Mouse (Mus musculus) cerebellum, adult 2 months (tissue): ENCODE results near the gene Aldh3b3. TPM values are rescaled to one million over a fixed set of nuclear protein-coding genes. Genes with fewer than 3 reads are reported as not detected.

ENCODE experiments used
- DNase-seq, 2 experiments: peaks; one replicate each; pipeline ENCODE4 v3.0.0; 2021
- H3K27ac ChIP-seq: fragments of 200-500 bp; 2 replicates; pipeline ENCODE4 v1.5.1; 2012; ENCODE audit warnings: low read length, control low read depth, inconsistent platforms; ENCODE audit not compliant: insufficient read depth
- H3K27me3 ChIP-seq: fragments of 200-500 bp; 2 replicates; pipeline ENCODE4 v1.6.1; 2012; ENCODE audit warnings: inconsistent platforms, mild to moderate bottlenecking, low read length, moderate library complexity; ENCODE audit not compliant: control insufficient read depth, insufficient read depth
- H3K4me1 ChIP-seq: fragments of 200-500 bp; 2 replicates; pipeline ENCODE4 v1.6.1; 2011; ENCODE audit warnings: low read length; ENCODE audit not compliant: control insufficient read depth, insufficient read depth
- H3K4me3 ChIP-seq: fragments of 200-500 bp; replicated peaks from 2 replicates; pipeline ENCODE3; 2011; ENCODE audit warnings: mild to moderate bottlenecking, low read depth, low read length, control low read depth; ENCODE audit not compliant: insufficient read depth
- CTCF ChIP-seq: fragments of 200-500 bp; IDR thresholded peaks from 2 replicates; pipeline ENCODE4 v1.5.1; 2011; ENCODE audit warnings: low read depth, mild to moderate bottlenecking, control low read depth, low read length, moderate library complexity, borderline replicate concordance; ENCODE audit not compliant: insufficient read depth
- POLR2A ChIP-seq: fragments of 200-500 bp; IDR thresholded peaks from 2 replicates; pipeline ENCODE4 v1.6.1; 2011; ENCODE audit warnings: low read length, control low read depth, borderline replicate concordance; ENCODE audit not compliant: insufficient read depth
- WGBS: fragments of 180-500 bp; shearing (Covaris S2); methylation state at CpG from one replicate; pipeline ENCODE4 v1.1.7; 2018; 5-methylcytosine and 5-hydroxymethylcytosine counted together
- polyA plus RNA-seq: library from polyadenylated mRNA; depleted of rRNA; stranded (reverse); fragments of >200 nt; gene quantifications from 2 replicates; pipeline ENCODE4 v1.2.3, GENCODE M21; 2012

The Aldh3b3 gene
- polyA plus RNA-seq, 1 experiment, result 0.11 TPM

- WGBS, result 37% methylated on average over 8 of the region's 8 CpGs
- no peak for TF ChIP-seq POLR2A
- TF ChIP-seq CTCF, result no peak
Observed at GRCm38 (mm10) chr19:3985261-3985681, 26.8 kb downstream of the Aldh3b3 start.

GRCm38 (mm10) chr19:3986334-3986733 is 27.9 kb downstream of the Aldh3b3 start, which contains the start of gene Acy3:
Gene Acy3, plus strand, starts transcription at chr19:3986570.
- Histone ChIP-seq H3K27me3 (no peaks in the 10 kb centered on the region), H3K4me3 (no peak within 1 kb of the TSS), H3K27ac (no peak within 1 kb of the TSS), H3K4me1 (peaks cover 13% of the 10 kb centered on the region)
- no peak for DNase-seq
- 23% methylated on average over 8 of the region's 8 CpGs for WGBS
- no peak for TF ChIP-seq POLR2A

More at GRCm38 (mm10) chr19:3985261-3985681, 26.8 kb downstream of the Aldh3b3 start:
- no peak overlapping the region for H3K4me3 ChIP-seq
- DNase-seq, result no peak
- no peaks in the 10 kb centered on the region for H3K27me3 ChIP-seq
- no peak overlapping the region for H3K27ac ChIP-seq
- peaks cover 13% of the 10 kb centered on the region for H3K4me1 ChIP-seq

GRCm38 (mm10) chr19:3988066-3988465 is 29.6 kb downstream of the Aldh3b3 start:
- Histone ChIP-seq H3K4me3 (no peak overlapping the region), H3K4me1 (peaks cover 13% of the 10 kb centered on the region), H3K27ac (no peak overlapping the region), H3K27me3 (no peaks in the 10 kb centered on the region)
- no peak for TF ChIP-seq POLR2A
- TF ChIP-seq CTCF, result no peak
- no peak for DNase-seq
- WGBS, result 87% methylated on average over 14 of the region's 14 CpGs

GRCm38 (mm10) chr19:3988750-3989149 is 30.3 kb downstream of the Aldh3b3 start:
- Histone ChIP-seq H3K27ac (no peak overlapping the region), H3K4me1 (peaks cover 13% of the 10 kb centered on the region), H3K4me3 (no peak overlapping the region), H3K27me3 (no peaks in the 10 kb centered on the region)
- WGBS, result 87% methylated on average over 4 of the region's 4 CpGs
- DNase-seq, result no peak
- TF ChIP-seq POLR2A (no peak), CTCF (no peak)

- H3K4me3 ChIP-seq, result no peak overlapping the region
- no peaks in the 10 kb centered on the region for H3K27me3 ChIP-seq
- H3K4me1 ChIP-seq, result no peaks in the 10 kb centered on the region
- 59% methylated on average over 6 of the region's 6 CpGs for WGBS
- H3K27ac ChIP-seq, result no peak overlapping the region
- TF ChIP-seq POLR2A, result no peak
- no peak for TF ChIP-seq CTCF
- no peak for DNase-seq
Observed at GRCm38 (mm10) chr19:3990804-3991203, 32.4 kb downstream of the Aldh3b3 start.

GRCm38 (mm10) chr19:3991562-3991961 is 33.1 kb downstream of the Aldh3b3 start:
- 87% methylated on average over 3 of the region's 3 CpGs for WGBS
- Histone ChIP-seq H3K27me3 (no peaks in the 10 kb centered on the region), H3K4me3 (no peak overlapping the region), H3K27ac (no peak overlapping the region), H3K4me1 (no peaks in the 10 kb centered on the region)
- no peak for DNase-seq
- no peak for TF ChIP-seq CTCF
- no peak for TF ChIP-seq POLR2A

GRCm38 (mm10) chr19:3991966-3992365 is 33.5 kb downstream of the Aldh3b3 start:
- no peak for TF ChIP-seq CTCF
- WGBS, result 83% methylated on average over 3 of the region's 3 CpGs
- no peak overlapping the region for H3K27ac ChIP-seq
- no peaks in the 10 kb centered on the region for H3K27me3 ChIP-seq
- no peak for DNase-seq
- no peak overlapping the region for H3K4me3 ChIP-seq
- no peaks in the 10 kb centered on the region for H3K4me1 ChIP-seq

- Histone ChIP-seq H3K27me3 (no peaks in the 10 kb centered on the region), H3K4me3 (no peak within 1 kb of the TSS), H3K27ac (no peak within 1 kb of the TSS), H3K4me1 (no peaks in the 10 kb centered on the region)
- WGBS, result 45% methylated on average over 5 of the region's 5 CpGs
- no peak for DNase-seq
- TF ChIP-seq CTCF (no peak), POLR2A (no peak)
Observed at GRCm38 (mm10) chr19:3992416-3992815, 34.0 kb downstream of the Aldh3b3 start, which contains the start of gene Tbx10. Gene Tbx10, plus strand, starts transcription at chr19:3992752.

- TF ChIP-seq POLR2A (no peak), CTCF (no peak)
- DNase-seq, result no peak
Observed at GRCm38 (mm10) chr19:3994932-3995331, 36.5 kb downstream of the Aldh3b3 start.

More at GRCm38 (mm10) chr19:3994932-3995331, 36.5 kb downstream of the Aldh3b3 start:
- no peaks in the 10 kb centered on the region for H3K4me1 ChIP-seq
- no peak overlapping the region for H3K4me3 ChIP-seq
- no peaks in the 10 kb centered on the region for H3K27me3 ChIP-seq
- no peak overlapping the region for H3K27ac ChIP-seq
- 66% methylated on average over 6 of the region's 6 CpGs for WGBS
